In genomic region chr13:108157732-108158464, GRCm38 (mm10) we compare ENCODE assay signal across 8 mouse cellular contexts. TPM values are rescaled to one million over a fixed set of nuclear protein-coding genes. Genes with fewer than 3 reads are reported as not detected.
A peak's percentile ranks its signal among the peaks of the same experiment; 100 is the strongest.
DNase-seq lines count a peak whose midpoint lies in the region; ATAC-seq and TF ChIP-seq lines count a peak whose summit lies in the region.

No protein-coding gene starts in this region.

- H3K4me3 ChIP-seq in embryonic facial prominence, embryonic 12.5 days = peak overlapping the region; percentile 88
- H3K4me3 ChIP-seq in intestine, embryonic 16.5 days (ENCODE audit: low read length) = peak overlapping the region; percentile 94
- peak overlapping the region; percentile 93 for H3K4me3 ChIP-seq in myocyte

- H3K4me2 ChIP-seq in embryonic facial prominence, embryonic 12.5 days (replicated peaks) = peak overlapping the region; percentile 72
- peak overlapping the region; percentile 65 for H3K4me2 ChIP-seq in intestine, embryonic 16.5 days (ENCODE audit: low read depth, low read length)
- H3K4me2 ChIP-seq in myocyte (ENCODE audit: low read depth) = peak overlapping the region; percentile 82

- H3K9me3 ChIP-seq in embryonic facial prominence, embryonic 12.5 days = no peaks in the 10 kb centered on the region
- H3K9me3 ChIP-seq in intestine, embryonic 16.5 days (ENCODE audit: control insufficient read depth, low read length) = no peaks in the 10 kb centered on the region

- peak overlapping the region; percentile 58 for H3K9ac ChIP-seq in embryonic facial prominence, embryonic 12.5 days
- peak overlapping the region; percentile 68 for H3K9ac ChIP-seq in intestine, embryonic 16.5 days (ENCODE audit: low read depth, low read length)

- H3K27me3 ChIP-seq in embryonic facial prominence, embryonic 12.5 days = no peaks in the 10 kb centered on the region
- no peaks in the 10 kb centered on the region for H3K27me3 ChIP-seq in intestine, embryonic 16.5 days (replicated peaks; ENCODE audit: control insufficient read depth, insufficient read depth, low read length)
- no peaks in the 10 kb centered on the region for H3K27me3 ChIP-seq in myocyte (ENCODE audit: control insufficient read depth, insufficient read depth, insufficient read length)

- intact Hi-C loops in gastrocnemius, postnatal 14 days (cut with DNase I; ENCODE audit: low total_unique reads) = loop anchor here (10.0 kb wide), 1 partner anchor 113 kb away; the partner anchor contains the start of gene Smim15

- peaks cover 4% of the 10 kb centered on the region; the same call in 1 of the 2 replicates for H3K36me3 ChIP-seq in embryonic facial prominence, embryonic 12.5 days
- no peaks in the 10 kb centered on the region for H3K36me3 ChIP-seq in intestine, embryonic 16.5 days (ENCODE audit: control insufficient read depth, insufficient read depth, low read length)
- H3K36me3 ChIP-seq in myocyte (ENCODE audit: control insufficient read depth, insufficient read depth) = peaks cover 1% of the 10 kb centered on the region

- no peak overlapping the region for H3K27ac ChIP-seq in embryonic facial prominence, embryonic 12.5 days
- no peak overlapping the region for H3K27ac ChIP-seq in intestine, embryonic 16.5 days (ENCODE audit: low read length)

- peak overlapping the region; percentile 37 for H3ac ChIP-seq in myocyte (ENCODE audit: control insufficient read depth, insufficient read length)

- no peak for TF ChIP-seq POLR2A in myocyte (IDR thresholded peaks at IDR 0.05; ENCODE audit: insufficient read length, low read depth)

- 2% methylated on average over 37 of the region's 42 CpGs for WGBS in embryonic facial prominence, embryonic 12.5 days
- WGBS in intestine, embryonic 16.5 days = 4% methylated on average over 40 of the region's 42 CpGs

- peaks cover 9% of the 10 kb centered on the region for H3K4me1 ChIP-seq in embryonic facial prominence, embryonic 12.5 days
- peaks cover 5% of the 10 kb centered on the region for H3K4me1 ChIP-seq in intestine, embryonic 16.5 days (ENCODE audit: control insufficient read depth, insufficient read depth, low read length)

- H3K79me2 ChIP-seq in myocyte (ENCODE audit: control insufficient read depth, insufficient read depth) = peaks cover 15% of the 10 kb centered on the region

- ATAC-seq in embryonic facial prominence, embryonic 12.5 days (ENCODE audit: insufficient number of reproducible peaks, insufficient read depth, low FRiP score, low TSS enrichment) = peak; percentile 12; the same call in 1 of the 2 replicates
- peak; percentile 80 for ATAC-seq in intestine, embryonic 16.5 days

- DNase-seq in gastrocnemius, postnatal 14 days = peak; percentile 36
- DNase-seq in gastrocnemius, adult 8-10 months (ENCODE audit: low spot score in 2 of 2) = no peak
- peak; percentile 65 for DNase-seq in 416B (ENCODE audit: low read depth)
- DNase-seq in urinary bladder, adult 2 months (ENCODE audit: low spot score) = no peak
- DNase-seq in right cerebral cortex, postnatal 4 days = no peak

TF ChIP-seq in myocyte, 11 proteins besides CTCF, POLR2A, EP300 and RAD21:
- no peak for TF ChIP-seq MYOG (IDR thresholded peaks at IDR 0.05; ENCODE audit: control insufficient read depth in 1 of 3, insufficient read depth in 1 of 3, insufficient read length in 2 of 3, low read depth in 2 of 3)
- no peak for TF ChIP-seq POLR2AphosphoS2 (IDR thresholded peaks at IDR 0.05; ENCODE audit: insufficient read length, low read depth)
- TF ChIP-seq E2F4 (IDR thresholded peaks at IDR 0.05; ENCODE audit: insufficient read depth) = no peak
- TF ChIP-seq TCF3 (IDR thresholded peaks at IDR 0.05; ENCODE audit: insufficient read length, low read depth) = no peak
- no peak for TF ChIP-seq CEBPB (IDR thresholded peaks at IDR 0.05; ENCODE audit: insufficient read depth, poor library complexity, severe bottlenecking)
- no peak for TF ChIP-seq MAX (IDR thresholded peaks at IDR 0.05; ENCODE audit: low read depth)
- no peak for TF ChIP-seq MYOD1 (IDR thresholded peaks at IDR 0.05; ENCODE audit: control insufficient read depth in 1 of 3, insufficient read length in 2 of 3, low read depth in 2 of 3)
- TF ChIP-seq TCF12 (IDR thresholded peaks at IDR 0.05; ENCODE audit: insufficient read depth, poor library complexity, severe bottlenecking) = no peak
- no peak for TF ChIP-seq REST (IDR thresholded peaks at IDR 0.05; ENCODE audit: insufficient read depth, insufficient read length)
- TF ChIP-seq USF1 (IDR thresholded peaks at IDR 0.05; ENCODE audit: low read depth) = no peak
- no peak for TF ChIP-seq SRF (IDR thresholded peaks at IDR 0.05; ENCODE audit: control insufficient read depth, insufficient read length, low read depth)
TF ChIP-seq in myocyte: peak in this region for 0.

RNA-seq across cellular contexts. Expression of gene Ndufaf2, which starts 0.5 kb away (rescaled TPM):
- 10 to 100 TPM; 12.1 to 15.9 TPM for total RNA-seq in gastrocnemius, postnatal 14 days (2021)
- 10 to 100 TPM; 13.2 to 16.5 (median 15.2) TPM for total RNA-seq in gastrocnemius, adult 8-10 months (2022)
- polyA plus RNA-seq in embryonic facial prominence, embryonic 12.5 days (2016; fragmentation: Nextera tagmentation; extraction: Ambion mirVana) = 92.1 and 94.0 TPM in 2 replicates
- 51.4 and 55.7 TPM in 2 replicates for polyA plus RNA-seq in intestine, embryonic 16.5 days (2015; fragmentation: Nextera tagmentation; extraction: Ambion mirVana)
- polyA plus RNA-seq in myocyte (2012; fragmentation: generic; extraction: Trizol) = 25.4 TPM
- polyA plus RNA-seq in urinary bladder, adult 2 months (2012; rRNA removed) = 27.1 and 29.1 TPM in 2 replicates

RNA-seq across cellular contexts. Expression of gene Ercc8, which starts 0.6 kb away (rescaled TPM):
- total RNA-seq in gastrocnemius, postnatal 14 days (2021) = 1 to 10 TPM; 5.6 to 7.7 TPM
- total RNA-seq in gastrocnemius, adult 8-10 months (2022) = 1 to 10 TPM; 4.9 to 7.0 (median 5.6) TPM
- polyA plus RNA-seq in embryonic facial prominence, embryonic 12.5 days (2016; fragmentation: Nextera tagmentation; extraction: Ambion mirVana) = 20.8 and 24.2 TPM in 2 replicates
- polyA plus RNA-seq in intestine, embryonic 16.5 days (2015; fragmentation: Nextera tagmentation; extraction: Ambion mirVana) = 13.7 and 13.9 TPM in 2 replicates
- 5.2 TPM for polyA plus RNA-seq in myocyte (2012; fragmentation: generic; extraction: Trizol)
- 6.2 and 6.4 TPM in 2 replicates for polyA plus RNA-seq in urinary bladder, adult 2 months (2012; rRNA removed)

RNA-seq across cellular contexts. Expression of gene Elovl7, which starts 56.3 kb away (rescaled TPM):
- total RNA-seq in gastrocnemius, postnatal 14 days (2021) = 1 to 10 TPM in 1 of 2 experiments, under 1 TPM in 1; 0.44 to 1.1 TPM
- total RNA-seq in gastrocnemius, adult 8-10 months (2022) = under 1 TPM in 3 of 4 experiments, not detected in 1; 0.11 to 0.19 (median 0.13) TPM
- polyA plus RNA-seq in embryonic facial prominence, embryonic 12.5 days (2016; fragmentation: Nextera tagmentation; extraction: Ambion mirVana) = 1.7 and 2.4 TPM in 2 replicates
- 17.9 and 22.0 TPM in 2 replicates for polyA plus RNA-seq in intestine, embryonic 16.5 days (2015; fragmentation: Nextera tagmentation; extraction: Ambion mirVana)
- 0.34 TPM for polyA plus RNA-seq in myocyte (2012; fragmentation: generic; extraction: Trizol)
- 1.6 and 1.8 TPM in 2 replicates for polyA plus RNA-seq in urinary bladder, adult 2 months (2012; rRNA removed)

Comparison
In these comparisons a context has a peak if more than half of its experiments do, and no peak if none do; other contexts are left out.
1. DNase-seq: peak in gastrocnemius, postnatal 14 days (single experiment) and 416B (single experiment); none in gastrocnemius, adult 8-10 months (0 of 2), urinary bladder, adult 2 months (single experiment) and right cerebral cortex, postnatal 4 days (single experiment).
2. Peak in every context shown above with its lines, with median percentiles within 50 percentile points of each other: H3K4me2 ChIP-seq and H3K4me3 ChIP-seq.